Mouse (Mus musculus): ENCODE measurements around the gene Gmfb.

GRCm38 (mm10) chr14:46862922-46863321 is 40.9 kb upstream of the Gmfb start:
- TF ChIP-seq CTCF (IDR thresholded peaks at IDR 0.05; ENCODE audit: borderline replicate concordance, insufficient read depth, low read length) (no peak), POLR2A (IDR thresholded peaks at IDR 0.05; ENCODE audit: low read depth, low read length) (no peak)
